Mouse (Mus musculus): ENCODE measurements at regions not wholly inside any gene's neighbourhood (a gene's known extent, or its start where the extent isn't known, plus 50 kb on each side); places are given as distances from the start of the nearest gene placed in this dataset.

GRCm38 (mm10) chr15:42100730-42101129, 1966.6 kb downstream of the 9330182O14Rik start:
- TF ChIP-seq POLR2A (IDR thresholded peaks at IDR 0.05; ENCODE audit: borderline replicate concordance, extremely low read depth, insufficient read depth, insufficient read length, poor library complexity, severe bottlenecking) = no peak
- no peak for TF ChIP-seq CTCF (IDR thresholded peaks at IDR 0.05; ENCODE audit: borderline replicate concordance, extremely low read depth, insufficient read depth, insufficient read length)
